Mouse (Mus musculus) stomach, embryonic 15.5 days (tissue): ENCODE measurements at regions not wholly inside any gene's neighbourhood (a gene's known extent, or its start where the extent isn't known, plus 50 kb on each side); places are given as distances from the start of the nearest gene placed in this dataset.

Source experiments
- ATAC-seq: fragments of 200-750 bp; cut with Nextera tagmentation; 2 replicates; pipeline ENCODE4 v1.8.0; 2017; ENCODE audit warnings: low read depth, moderate number of reproducible peaks, moderate TSS enrichment; ENCODE audit not compliant: insufficient read depth, low FRiP score
- H3K27ac ChIP-seq: fragments of 300-500 bp; sonication (generic); 2 replicates; pipeline ENCODE4 v1.5.1; 2015; ENCODE audit warnings: mild to moderate bottlenecking, inconsistent platforms
- H3K27me3 ChIP-seq: fragments of 300-500 bp; sonication (generic); replicated peaks from 2 replicates; pipeline ENCODE4 v1.6.1; 2015; ENCODE audit warnings: inconsistent platforms
- H3K36me3 ChIP-seq: fragments of 300-500 bp; sonication (generic); 2 replicates; pipeline ENCODE4 v1.6.1; 2015; ENCODE audit warnings: inconsistent platforms
- H3K4me1 ChIP-seq: fragments of 300-500 bp; sonication (generic); 2 replicates; pipeline ENCODE4 v1.6.1; 2015; ENCODE audit warnings: inconsistent platforms
- H3K4me2 ChIP-seq: fragments of 300-500 bp; sonication (generic); 2 replicates; pipeline ENCODE4 v1.6.1; 2015; ENCODE audit warnings: mild to moderate bottlenecking, inconsistent platforms
- H3K4me3 ChIP-seq: fragments of 300-500 bp; sonication (generic); replicated peaks from 2 replicates; pipeline ENCODE4 v1.5.1; 2015; ENCODE audit warnings: inconsistent platforms
- H3K9ac ChIP-seq: fragments of 300-500 bp; sonication (generic); 2 replicates; pipeline ENCODE4 v1.6.1; 2015; ENCODE audit warnings: inconsistent platforms
- H3K9me3 ChIP-seq: fragments of 300-500 bp; sonication (generic); 2 replicates; pipeline ENCODE4 v1.6.1; 2016; ENCODE audit warnings: inconsistent platforms
- WGBS: fragments of 180-500 bp; shearing (Covaris S2); methylation state at CpG from one replicate; pipeline ENCODE4 v1.1.7; 2015; 5-methylcytosine and 5-hydroxymethylcytosine counted together

- 84% methylated on average over 2 of the region's 2 CpGs for WGBS
- no peaks in the 10 kb centered on the region for H3K9me3 ChIP-seq
- no peak overlapping the region for H3K9ac ChIP-seq
- ATAC-seq, result no peak
- peaks cover 9% of the 10 kb centered on the region for H3K4me1 ChIP-seq
- H3K27me3 ChIP-seq, result no peaks in the 10 kb centered on the region
- H3K27ac ChIP-seq, result no peak overlapping the region
- H3K4me2 ChIP-seq, result no peak overlapping the region
- H3K4me3 ChIP-seq, result no peak overlapping the region
- no peaks in the 10 kb centered on the region for H3K36me3 ChIP-seq
Measured at GRCm38 (mm10) chr15:36933581-36933991, 74.0 kb downstream of the Zfp706 start.

DNA sequence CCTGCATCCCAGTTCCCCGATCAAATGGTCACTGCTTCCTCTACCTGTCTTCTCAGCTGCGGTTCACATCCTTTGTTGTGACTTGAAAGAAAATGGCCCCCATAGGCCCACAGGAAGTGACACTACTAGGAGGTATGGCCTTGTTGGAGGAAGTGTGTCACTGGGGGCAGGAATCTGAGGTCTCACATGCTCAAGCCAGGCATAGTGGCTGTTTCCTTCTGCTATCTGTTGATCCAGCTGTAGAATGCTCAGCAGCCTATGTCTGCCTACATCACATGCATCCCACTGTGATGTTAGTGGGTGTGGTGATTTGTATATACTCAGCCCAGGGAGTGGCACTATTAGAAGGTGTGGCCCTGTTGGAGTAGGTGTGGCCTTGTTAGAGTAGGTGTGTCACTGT lies 76.1 kb downstream of the Zfp706 start:
- 77% methylated on average over 2 of the region's 2 CpGs for WGBS
- Histone ChIP-seq H3K27ac (no peak overlapping the region), H3K9me3 (no peaks in the 10 kb centered on the region), H3K4me3 (no peak overlapping the region), H3K27me3 (no peaks in the 10 kb centered on the region), H3K4me2 (no peak overlapping the region), H3K4me1 (no peaks in the 10 kb centered on the region), H3K9ac (no peak overlapping the region), H3K36me3 (no peaks in the 10 kb centered on the region)
- no peak for ATAC-seq

DNA sequence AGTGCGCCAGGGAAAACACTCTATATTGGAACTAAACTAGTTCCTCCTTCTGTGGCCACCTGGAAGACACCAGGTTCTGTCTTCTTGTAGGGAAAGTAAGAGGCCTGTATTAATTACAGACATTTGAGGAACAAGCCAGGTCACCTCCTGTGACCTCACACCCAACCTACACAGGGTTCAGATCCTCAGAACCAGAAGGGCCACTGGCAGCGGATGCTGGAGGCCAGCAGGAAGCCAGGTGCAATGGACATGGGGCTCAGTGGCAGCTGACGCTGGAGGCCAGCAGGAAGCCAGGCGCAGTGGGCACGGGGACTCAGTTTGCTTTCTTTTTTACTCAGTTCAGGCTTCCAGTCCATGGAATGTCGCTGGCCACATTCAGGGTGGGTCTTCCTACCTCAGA lies 77.1 kb downstream of the Zfp706 start:
- no peak for ATAC-seq
- no peaks in the 10 kb centered on the region for H3K27me3 ChIP-seq
- H3K27ac ChIP-seq, result no peak overlapping the region
- H3K36me3 ChIP-seq, result no peaks in the 10 kb centered on the region
- WGBS, result 84% methylated on average over 6 of the region's 6 CpGs
- H3K9ac ChIP-seq, result no peak overlapping the region
- H3K9me3 ChIP-seq, result no peaks in the 10 kb centered on the region
- no peak overlapping the region for H3K4me2 ChIP-seq
- no peak overlapping the region for H3K4me3 ChIP-seq
- H3K4me1 ChIP-seq, result no peaks in the 10 kb centered on the region

GRCm38 (mm10) chr15:36929786-36930185 lies 77.8 kb downstream of the Zfp706 start:
- 71% methylated on average over 2 of the region's 2 CpGs for WGBS
- Histone ChIP-seq H3K9ac (no peak overlapping the region), H3K36me3 (no peaks in the 10 kb centered on the region), H3K4me2 (no peak overlapping the region), H3K27me3 (no peaks in the 10 kb centered on the region), H3K9me3 (no peaks in the 10 kb centered on the region), H3K4me1 (no peaks in the 10 kb centered on the region), H3K4me3 (no peak overlapping the region), H3K27ac (no peak overlapping the region)
- no peak for ATAC-seq

- no peak overlapping the region for H3K27ac ChIP-seq
- peaks cover 3% of the 10 kb centered on the region; the same call in 1 of the 2 replicates for H3K4me1 ChIP-seq
- no peak overlapping the region for H3K4me2 ChIP-seq
- no peaks in the 10 kb centered on the region for H3K36me3 ChIP-seq
- WGBS, result 93% methylated on average over 3 of the region's 3 CpGs
- H3K4me3 ChIP-seq, result no peak overlapping the region
- no peak overlapping the region for H3K9ac ChIP-seq
- no peaks in the 10 kb centered on the region for H3K9me3 ChIP-seq
- H3K27me3 ChIP-seq, result no peaks in the 10 kb centered on the region
- no peak for ATAC-seq
Measured at GRCm38 (mm10) chr15:36929088-36929487, 78.5 kb downstream of the Zfp706 start.

DNA sequence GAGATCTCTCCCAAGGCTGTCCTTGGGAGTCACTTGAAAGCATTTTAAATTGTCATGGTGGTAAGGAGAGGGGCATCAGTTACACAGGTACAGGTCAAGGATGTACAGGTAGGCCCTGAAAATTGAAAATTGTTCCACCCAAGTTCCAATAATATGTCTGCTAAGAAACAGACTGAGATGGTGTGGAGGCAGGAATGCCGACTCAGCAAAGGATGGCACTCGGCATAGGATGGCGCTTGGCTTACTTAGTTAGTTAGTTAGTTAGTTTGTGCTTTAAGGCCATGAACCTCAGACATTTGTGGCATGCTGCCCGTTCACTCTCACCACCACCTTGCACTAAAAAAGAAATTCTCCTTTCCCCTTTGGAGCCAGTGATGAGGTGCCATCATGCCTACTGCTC lies 78.9 kb downstream of the Zfp706 start:
- 91% methylated on average over 4 of the region's 4 CpGs for WGBS
- no peaks in the 10 kb centered on the region for H3K36me3 ChIP-seq
- H3K27ac ChIP-seq, result no peak overlapping the region
- no peaks in the 10 kb centered on the region for H3K27me3 ChIP-seq
- H3K9me3 ChIP-seq, result no peaks in the 10 kb centered on the region
- H3K9ac ChIP-seq, result no peak overlapping the region
- ATAC-seq, result no peak
- no peak overlapping the region for H3K4me2 ChIP-seq
- peaks cover 4% of the 10 kb centered on the region; the same call in 1 of the 2 replicates for H3K4me1 ChIP-seq
- H3K4me3 ChIP-seq, result no peak overlapping the region

DNA sequence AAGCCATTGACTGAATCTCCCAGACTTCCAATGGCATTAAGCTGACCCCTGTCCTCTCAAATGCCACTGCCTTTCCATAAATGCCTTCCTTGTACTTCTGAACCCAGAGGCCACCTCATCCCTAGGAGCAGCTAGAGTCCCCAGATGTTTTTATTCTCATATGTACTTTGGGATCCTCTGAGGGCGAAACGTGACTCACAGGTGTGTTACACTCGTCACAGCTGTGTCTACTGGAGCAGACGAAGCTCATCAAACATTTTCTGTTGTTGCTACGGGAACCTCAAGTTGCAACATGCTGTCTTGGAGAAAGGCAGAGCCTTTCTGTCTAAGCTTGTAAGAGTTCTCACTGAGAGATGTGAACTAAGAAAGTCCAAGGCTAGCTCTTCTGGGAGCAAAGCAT lies 80.1 kb downstream of the Zfp706 start:
- H3K4me1 ChIP-seq, result peaks cover 4% of the 10 kb centered on the region; the same call in 1 of the 2 replicates
- ATAC-seq, result no peak
- 59% methylated on average over 5 of the region's 5 CpGs for WGBS
- no peak overlapping the region for H3K9ac ChIP-seq
- H3K27ac ChIP-seq, result no peak overlapping the region
- H3K4me2 ChIP-seq, result no peak overlapping the region
- H3K4me3 ChIP-seq, result no peak overlapping the region
- no peaks in the 10 kb centered on the region for H3K36me3 ChIP-seq
- no peaks in the 10 kb centered on the region for H3K27me3 ChIP-seq
- no peaks in the 10 kb centered on the region for H3K9me3 ChIP-seq

- H3K27me3 ChIP-seq, result no peaks in the 10 kb centered on the region
- H3K9ac ChIP-seq, result no peak overlapping the region
- H3K27ac ChIP-seq, result no peak overlapping the region
- H3K36me3 ChIP-seq, result no peaks in the 10 kb centered on the region
- H3K4me2 ChIP-seq, result no peak overlapping the region
- peaks cover 4% of the 10 kb centered on the region; the same call in 1 of the 2 replicates for H3K4me1 ChIP-seq
- WGBS, result 60% methylated on average over 6 of the region's 6 CpGs
- no peaks in the 10 kb centered on the region for H3K9me3 ChIP-seq
- no peak overlapping the region for H3K4me3 ChIP-seq
- ATAC-seq, result no peak
Measured at GRCm38 (mm10) chr15:36924171-36924570, 83.4 kb downstream of the Zfp706 start.

- WGBS, result 24% methylated on average over 3 of the region's 3 CpGs
- Histone ChIP-seq H3K27me3 (no peaks in the 10 kb centered on the region), H3K4me2 (no peak overlapping the region), H3K4me1 (peaks cover 4% of the 10 kb centered on the region; the same call in 1 of the 2 replicates), H3K9me3 (no peaks in the 10 kb centered on the region), H3K27ac (no peak overlapping the region), H3K36me3 (no peaks in the 10 kb centered on the region), H3K9ac (no peak overlapping the region), H3K4me3 (no peak overlapping the region)
- no peak for ATAC-seq
Measured at GRCm38 (mm10) chr15:36921384-36921783, 86.2 kb downstream of the Zfp706 start.

DNA sequence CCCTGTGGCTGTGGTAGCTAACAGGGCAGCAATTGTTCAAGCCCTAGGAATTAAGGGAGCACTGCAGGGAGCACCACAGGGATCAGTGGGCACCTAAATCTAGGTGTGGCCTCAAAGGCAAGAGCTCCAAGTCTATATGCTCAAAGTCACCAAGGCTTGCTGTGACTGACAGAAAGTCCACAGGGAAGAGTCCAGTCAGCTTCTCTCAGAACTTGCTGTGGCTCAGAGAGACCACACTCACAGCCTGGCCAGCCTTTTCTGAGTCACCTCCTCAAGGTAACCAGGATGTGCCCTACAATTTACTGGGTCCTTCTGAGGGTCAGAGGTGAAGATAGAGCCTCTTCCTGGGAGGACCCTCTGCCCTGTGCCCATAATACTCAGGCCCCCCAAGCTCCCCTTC lies 86.7 kb downstream of the Zfp706 start:
- Histone ChIP-seq H3K4me1 (peaks cover 4% of the 10 kb centered on the region; the same call in 1 of the 2 replicates), H3K36me3 (no peaks in the 10 kb centered on the region), H3K27ac (no peak overlapping the region), H3K4me2 (no peak overlapping the region), H3K9ac (no peak overlapping the region), H3K4me3 (no peak overlapping the region), H3K9me3 (no peaks in the 10 kb centered on the region), H3K27me3 (no peaks in the 10 kb centered on the region)
- no peak for ATAC-seq

DNA sequence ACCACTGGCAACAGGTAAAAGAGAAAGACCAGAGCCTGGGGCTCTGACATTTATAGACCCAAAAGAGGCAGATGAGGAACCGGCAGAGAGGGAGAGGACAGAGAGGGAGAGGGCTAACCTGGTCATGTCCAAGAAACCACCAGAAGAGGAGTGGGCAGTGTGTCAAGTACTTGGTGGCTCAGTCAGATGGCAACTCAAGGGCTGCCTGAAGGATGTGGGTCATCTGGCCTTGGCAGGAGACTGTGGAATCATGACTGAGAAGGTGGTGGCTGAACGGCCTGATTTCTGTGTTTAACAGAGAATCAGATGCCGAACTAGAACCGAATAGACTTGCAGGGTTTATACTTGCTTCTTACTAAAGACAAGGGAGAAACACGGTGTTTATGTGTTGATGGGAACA lies 87.9 kb downstream of the Zfp706 start:
- Histone ChIP-seq H3K4me3 (no peak overlapping the region), H3K9ac (no peak overlapping the region), H3K36me3 (no peaks in the 10 kb centered on the region), H3K27ac (no peak overlapping the region), H3K4me1 (peaks cover 4% of the 10 kb centered on the region; the same call in 1 of the 2 replicates), H3K4me2 (no peak overlapping the region), H3K9me3 (no peaks in the 10 kb centered on the region), H3K27me3 (no peaks in the 10 kb centered on the region)
- 87% methylated on average over 5 of the region's 5 CpGs for WGBS
- no peak for ATAC-seq

DNA sequence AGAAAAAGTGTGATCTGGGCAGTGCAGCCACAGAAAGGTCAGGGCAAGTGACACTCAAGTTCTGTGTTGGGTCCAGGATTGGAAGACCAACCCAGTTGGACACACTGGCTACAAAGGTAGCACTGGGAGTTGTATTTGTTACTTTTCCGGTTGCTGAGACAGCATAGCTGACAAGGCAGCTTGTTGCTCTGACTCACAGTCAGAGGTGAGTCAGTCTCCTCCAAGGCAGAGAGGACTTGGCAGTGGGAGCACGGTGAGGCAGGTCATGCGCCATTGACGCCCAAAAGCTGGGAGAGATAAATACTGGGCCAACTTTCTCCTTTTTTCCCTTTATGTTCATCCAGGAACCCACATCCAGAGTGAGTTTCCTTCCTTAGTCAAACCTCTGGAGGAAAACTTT lies 88.4 kb downstream of the Zfp706 start:
- Histone ChIP-seq H3K27ac (no peak overlapping the region), H3K9me3 (no peaks in the 10 kb centered on the region), H3K9ac (no peak overlapping the region), H3K27me3 (no peaks in the 10 kb centered on the region), H3K4me1 (peaks cover 3% of the 10 kb centered on the region; the same call in 1 of the 2 replicates), H3K4me2 (no peak overlapping the region), H3K36me3 (no peaks in the 10 kb centered on the region), H3K4me3 (no peak overlapping the region)
- no peak for ATAC-seq
- WGBS, result 87% methylated on average over 4 of the region's 4 CpGs

GRCm38 (mm10) chr15:36916998-36917397 lies 90.6 kb downstream of the Zfp706 start:
- H3K4me1 ChIP-seq, result no peaks in the 10 kb centered on the region
- ATAC-seq, result no peak
- H3K4me2 ChIP-seq, result no peak overlapping the region
- no peak overlapping the region for H3K9ac ChIP-seq
- no peak overlapping the region for H3K4me3 ChIP-seq
- 68% methylated on average over 4 of the region's 4 CpGs for WGBS
- no peaks in the 10 kb centered on the region for H3K36me3 ChIP-seq
- no peak overlapping the region for H3K27ac ChIP-seq
- H3K27me3 ChIP-seq, result no peaks in the 10 kb centered on the region
- H3K9me3 ChIP-seq, result no peaks in the 10 kb centered on the region
